Mouse (Mus musculus) lung, postnatal 0 days (tissue): ENCODE data around the gene Dab2ip. TPM values are rescaled to one million over a fixed set of nuclear protein-coding genes. Genes with fewer than 3 reads are reported as not detected.

Source experiments
- ATAC-seq: fragments of 200-750 bp; cut with Nextera tagmentation; 2 replicates; pipeline ENCODE4 v1.8.0; 2017; ENCODE audit warnings: moderate library complexity
- DNase-seq: peaks from one replicate; pipeline ENCODE4 v3.0.0-alpha.2; 2016; ENCODE audit warnings: low spot score
- H3K27ac ChIP-seq: fragments of 300-500 bp; sonication (generic); 2 replicates; pipeline ENCODE4 v1.5.1; 2014; ENCODE audit warnings: antibody characterized with exemption, mild to moderate bottlenecking, low read length, mixed read lengths
- H3K27me3 ChIP-seq: fragments of 300-500 bp; sonication (generic); replicated peaks from 2 replicates; pipeline ENCODE4 v1.6.1; 2014; ENCODE audit warnings: low read length, mixed read lengths; ENCODE audit not compliant: insufficient read depth
- H3K36me3 ChIP-seq: fragments of 300-500 bp; sonication (generic); 2 replicates; pipeline ENCODE4 v1.6.1; 2014; ENCODE audit warnings: low read length, mixed read lengths; ENCODE audit not compliant: insufficient read depth
- H3K4me1 ChIP-seq: fragments of 300-500 bp; sonication (generic); 2 replicates; pipeline ENCODE4 v1.6.1; 2014; ENCODE audit warnings: antibody characterized with exemption, low read depth, low read length, mixed read lengths; ENCODE audit not compliant: insufficient read depth
- H3K4me2 ChIP-seq: fragments of 300-500 bp; sonication (generic); replicated peaks from 2 replicates; pipeline ENCODE4 v1.6.1; 2014; ENCODE audit warnings: low read depth, mild to moderate bottlenecking, low read length, moderate library complexity, mixed read lengths
- H3K4me3 ChIP-seq: fragments of 300-500 bp; sonication (generic); 2 replicates; pipeline ENCODE4 v1.5.1; 2014; ENCODE audit warnings: low read depth, low read length
- H3K9ac ChIP-seq: fragments of 300-500 bp; sonication (generic); replicated peaks from 2 replicates; pipeline ENCODE4 v1.6.1; 2014; ENCODE audit warnings: low read depth, mild to moderate bottlenecking
- H3K9me3 ChIP-seq: fragments of 300-500 bp; sonication (generic); 2 replicates; pipeline ENCODE4 v1.6.1; 2016; ENCODE audit warnings: low read length, mixed read lengths
- CTCF ChIP-seq: IDR thresholded peaks from 2 replicates; pipeline ENCODE4 v1.5.1; 2016; ENCODE audit warnings: antibody characterized with exemption, mild to moderate bottlenecking
- EP300 ChIP-seq: IDR thresholded peaks from 2 replicates; pipeline ENCODE4 v1.6.1; 2016; ENCODE audit warnings: antibody characterized with exemption, mild to moderate bottlenecking, control low read depth
- WGBS: fragments of 180-500 bp; shearing (Covaris S2); extraction: QIAGEN DNeasy Blood & Tissue Kit; methylation state at CpG from one replicate; pipeline ENCODE4 v1.1.7; 2014; 5-methylcytosine and 5-hydroxymethylcytosine counted together
- polyA plus RNA-seq: library from polyadenylated mRNA; unstranded; fragments of >200 nt; fragmentation: Nextera tagmentation; extraction: Ambion mirVana; gene quantifications from 2 replicates; pipeline ENCODE4 v1.2.1, GENCODE M21; 2015

Dab2ip gene
- polyA plus RNA-seq, 1 experiment from 2014 or later, result 75.8 TPM

DNA sequence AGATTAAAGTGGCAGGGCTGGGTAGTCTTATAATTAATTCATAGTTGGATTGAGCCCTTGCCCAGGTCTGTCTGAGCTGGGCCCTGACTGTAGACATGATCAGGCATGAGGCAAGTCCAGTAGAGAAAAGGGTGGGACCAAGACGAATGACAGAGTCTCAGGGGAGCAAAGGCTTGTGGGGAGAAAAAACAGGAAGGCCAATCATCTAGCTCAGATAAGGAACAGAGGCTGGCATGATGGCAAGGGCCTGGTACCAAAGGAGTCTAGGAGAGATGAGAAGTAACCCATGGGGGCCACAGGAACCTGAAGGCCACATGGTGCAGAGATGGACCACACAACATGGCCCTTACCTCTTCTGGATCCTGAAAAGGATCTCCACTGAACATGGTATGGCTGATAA lies 158.1 kb downstream of the Dab2ip start:
- H3K27ac ChIP-seq, result no peak overlapping the region
- H3K4me3 ChIP-seq, result no peak overlapping the region
- WGBS, result 63% methylated on average over 1 of the region's 1 CpGs
- no peak overlapping the region for H3K9ac ChIP-seq
- no peaks in the 10 kb centered on the region for H3K9me3 ChIP-seq
- TF ChIP-seq EP300, result no peak
- TF ChIP-seq CTCF, result no peak
- no peaks in the 10 kb centered on the region for H3K27me3 ChIP-seq
- ATAC-seq, result no peak
- DNase-seq, result no peak
- H3K4me2 ChIP-seq, result no peak overlapping the region
- H3K36me3 ChIP-seq, result peaks cover 47% of the 10 kb centered on the region
- H3K4me1 ChIP-seq, result peaks cover 4% of the 10 kb centered on the region; the same call in 1 of the 2 replicates

DNA sequence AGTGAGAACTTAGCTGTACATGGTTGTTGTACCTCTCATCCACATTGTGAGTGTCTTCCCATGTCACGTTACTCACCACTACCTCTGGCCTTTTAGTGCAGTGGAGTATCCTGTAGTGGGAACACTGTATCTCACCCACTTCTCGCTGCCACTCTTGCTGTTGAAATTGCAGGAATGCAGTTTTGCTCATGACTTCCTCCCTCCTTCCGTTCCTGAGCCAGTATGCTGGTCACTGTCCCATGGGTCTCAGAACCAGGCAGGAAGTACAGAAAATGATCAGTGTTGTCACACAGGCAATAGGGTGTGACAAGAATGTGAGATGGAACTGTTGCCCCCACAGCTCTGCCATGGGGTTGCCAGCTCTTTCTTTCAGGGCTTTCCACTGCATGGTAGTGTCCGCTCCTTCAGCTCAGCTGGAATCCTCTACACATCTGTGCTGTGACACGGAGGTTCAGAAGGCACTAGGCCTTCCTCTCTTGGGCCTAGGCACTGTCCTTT lies 160.0 kb downstream of the Dab2ip start:
- Histone ChIP-seq H3K27me3 (no peaks in the 10 kb centered on the region), H3K9ac (no peak overlapping the region), H3K4me1 (peaks cover 4% of the 10 kb centered on the region; the same call in 1 of the 2 replicates), H3K27ac (no peak overlapping the region), H3K36me3 (peaks cover 55% of the 10 kb centered on the region), H3K4me2 (no peak overlapping the region), H3K9me3 (no peaks in the 10 kb centered on the region), H3K4me3 (no peak overlapping the region)
- 0 out of 2 replicates have a peak, but pooled peaks have one; percentile 12 for ATAC-seq
- WGBS, result 60% methylated on average over 5 of the region's 5 CpGs
- TF ChIP-seq EP300 (no peak), CTCF (no peak)
- DNase-seq, result no peak

DNA sequence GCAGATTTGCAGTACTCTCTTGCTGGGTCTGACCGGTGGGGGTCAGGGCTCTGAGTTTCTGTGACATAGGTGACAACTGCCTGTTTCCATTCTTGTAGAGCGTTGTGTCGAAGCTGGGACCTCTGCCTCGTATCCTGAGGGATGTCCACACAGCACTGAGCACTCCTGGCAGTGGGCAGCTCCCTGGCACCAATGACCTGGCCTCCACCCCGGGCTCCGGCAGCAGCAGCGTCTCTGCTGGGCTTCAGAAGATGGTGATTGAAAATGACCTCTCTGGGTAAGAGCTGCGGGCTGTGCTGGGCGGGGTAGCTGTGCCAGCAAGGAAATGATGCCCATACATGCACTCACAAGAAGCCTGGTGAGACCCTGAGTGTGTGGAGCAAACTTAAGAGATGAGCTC lies 160.6 kb downstream of the Dab2ip start:
- no peak overlapping the region for H3K4me3 ChIP-seq
- no peak overlapping the region for H3K9ac ChIP-seq
- 93% methylated on average over 9 of the region's 9 CpGs for WGBS
- no peak for DNase-seq
- H3K27me3 ChIP-seq, result no peaks in the 10 kb centered on the region
- no peak for ATAC-seq
- H3K4me2 ChIP-seq, result no peak overlapping the region
- H3K4me1 ChIP-seq, result peaks cover 4% of the 10 kb centered on the region; the same call in 1 of the 2 replicates
- TF ChIP-seq CTCF (no peak), EP300 (no peak)
- H3K9me3 ChIP-seq, result no peaks in the 10 kb centered on the region
- H3K36me3 ChIP-seq, result peaks cover 54% of the 10 kb centered on the region
- H3K27ac ChIP-seq, result no peak overlapping the region

DNA sequence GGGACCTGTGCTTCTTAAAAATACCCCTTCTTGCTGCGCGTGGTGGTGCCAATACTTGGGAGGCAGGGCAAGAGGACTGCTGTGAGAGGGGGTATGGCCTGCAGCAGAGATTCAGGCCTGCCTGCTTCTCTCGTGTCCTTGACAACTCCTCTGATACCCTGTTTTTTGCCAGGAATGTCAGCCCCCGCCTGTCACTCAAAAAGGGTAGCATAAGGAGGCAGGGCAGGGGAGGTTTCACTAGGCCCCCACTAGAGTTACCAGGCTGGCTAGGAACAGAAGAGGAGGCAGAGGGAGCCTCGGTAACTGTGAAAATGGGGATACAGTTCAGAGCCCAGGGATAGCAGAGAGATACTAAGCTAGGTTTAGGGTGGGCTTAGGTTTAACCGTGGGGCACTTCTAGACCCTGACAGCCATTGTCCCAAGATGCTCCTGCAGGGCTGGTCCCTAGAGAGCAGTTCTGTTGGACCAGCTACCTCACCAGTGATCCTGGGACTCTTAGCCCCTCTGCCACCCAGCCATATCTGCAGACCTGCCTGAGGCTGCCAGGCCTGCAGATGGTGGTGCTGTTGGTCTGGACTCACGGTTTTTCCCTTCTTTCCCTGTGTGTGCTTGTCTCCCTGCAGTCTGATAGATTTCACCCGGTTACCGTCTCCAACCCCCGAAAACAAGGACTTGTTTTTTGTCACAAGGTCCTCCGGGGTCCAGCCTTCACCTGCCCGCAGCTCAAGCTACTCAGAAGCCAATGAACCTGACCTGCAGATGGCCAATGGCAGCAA lies 161.4 kb downstream of the Dab2ip start:
- TF ChIP-seq CTCF, result no peak
- no peak for TF ChIP-seq EP300
- no peak for DNase-seq
- peaks cover 4% of the 10 kb centered on the region; the same call in 1 of the 2 replicates for H3K4me1 ChIP-seq
- no peak overlapping the region for H3K27ac ChIP-seq
- no peak overlapping the region for H3K9ac ChIP-seq
- H3K9me3 ChIP-seq, result no peaks in the 10 kb centered on the region
- peaks cover 57% of the 10 kb centered on the region for H3K36me3 ChIP-seq
- H3K4me2 ChIP-seq, result no peak overlapping the region
- no peak overlapping the region for H3K4me3 ChIP-seq
- no peak for ATAC-seq
- no peaks in the 10 kb centered on the region for H3K27me3 ChIP-seq
- WGBS, result 86% methylated on average over 12 of the region's 12 CpGs

- TF ChIP-seq CTCF (no peak), EP300 (no peak)
- Histone ChIP-seq H3K27ac (no peak overlapping the region), H3K36me3 (peaks cover 57% of the 10 kb centered on the region), H3K4me1 (no peaks in the 10 kb centered on the region), H3K9me3 (no peaks in the 10 kb centered on the region), H3K4me2 (no peak overlapping the region), H3K9ac (no peak overlapping the region), H3K4me3 (no peak overlapping the region), H3K27me3 (no peaks in the 10 kb centered on the region)
- DNase-seq (no peak), ATAC-seq (no peak)
- WGBS, result 91% methylated on average over 12 of the region's 12 CpGs
These were observed 162.0 kb downstream of the Dab2ip start for GRCm38 (mm10) chr2:35720104-35720503.

DNA sequence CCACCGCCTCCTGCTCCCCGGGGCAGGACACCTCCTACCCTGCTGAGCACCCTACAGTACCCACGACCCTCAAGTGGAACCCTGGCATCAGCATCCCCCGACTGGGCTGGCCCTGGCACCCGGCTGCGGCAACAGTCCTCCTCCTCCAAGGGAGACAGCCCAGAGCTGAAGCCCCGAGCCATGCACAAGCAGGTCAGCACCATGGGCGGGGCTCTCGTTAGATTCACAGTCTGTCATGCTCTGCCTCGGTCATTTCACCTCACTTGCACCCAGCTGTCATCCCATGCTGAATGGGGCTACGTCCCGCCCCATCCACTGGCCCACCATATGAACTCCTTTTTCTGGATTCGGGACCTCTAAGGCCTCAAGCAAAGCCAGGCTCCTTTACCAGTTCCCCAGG lies 162.5 kb downstream of the Dab2ip start:
- peaks cover 57% of the 10 kb centered on the region for H3K36me3 ChIP-seq
- H3K9me3 ChIP-seq, result no peaks in the 10 kb centered on the region
- ATAC-seq (no peak), DNase-seq (no peak)
- no peak overlapping the region for H3K27ac ChIP-seq
- no peak overlapping the region for H3K9ac ChIP-seq
- no peak for TF ChIP-seq CTCF
- TF ChIP-seq EP300, result no peak
- H3K4me1 ChIP-seq, result no peaks in the 10 kb centered on the region
- WGBS, result 89% methylated on average over 13 of the region's 13 CpGs
- no peak overlapping the region for H3K4me2 ChIP-seq
- no peaks in the 10 kb centered on the region for H3K27me3 ChIP-seq
- H3K4me3 ChIP-seq, result no peak overlapping the region
